Mouse (Mus musculus) myocyte (in vitro differentiated cells): ENCODE results near the gene Ptprg. TPM values are rescaled to one million over a fixed set of nuclear protein-coding genes. Genes with fewer than 3 reads are reported as not detected.

Experiments used
- H3K27me3 ChIP-seq: one replicate; pipeline ENCODE4 v1.6.1; 2011; ENCODE audit not compliant: control insufficient read depth, insufficient read depth, insufficient read length
- H3K36me3 ChIP-seq: one replicate; pipeline ENCODE4 v1.6.1; 2011; ENCODE audit not compliant: control insufficient read depth, insufficient read depth
- H3K4me2 ChIP-seq: one replicate; pipeline ENCODE4 v1.6.1; 2011; ENCODE audit warnings: low read depth, control low read depth
- H3K4me3 ChIP-seq: one replicate; pipeline ENCODE4 v1.5.1; 2011; ENCODE audit warnings: mild to moderate bottlenecking, control low read depth, moderate library complexity
- H3K79me2 ChIP-seq: one replicate; pipeline ENCODE4 v1.6.1; 2011; ENCODE audit not compliant: control insufficient read depth, insufficient read depth
- H3ac ChIP-seq: one replicate; pipeline ENCODE4 v1.6.1; 2011; ENCODE audit not compliant: control insufficient read depth, insufficient read length
- CEBPB ChIP-seq: IDR thresholded peaks from 2 replicates; pipeline ENCODE4 v1.6.1; 2011; ENCODE audit warnings: mild to moderate bottlenecking, moderate library complexity; ENCODE audit not compliant: poor library complexity, insufficient read depth, severe bottlenecking
- E2F4 ChIP-seq: IDR thresholded peaks from one replicate; pipeline ENCODE4 v1.6.1; 2011; ENCODE audit warnings: mild to moderate bottlenecking, control low read depth, moderate library complexity; ENCODE audit not compliant: insufficient read depth
- MAX ChIP-seq: IDR thresholded peaks from one replicate; pipeline ENCODE4 v1.6.1; 2011; ENCODE audit warnings: low read depth, mild to moderate bottlenecking, control low read depth
- MYOD1 ChIP-seq, 3 experiments: IDR thresholded peaks; one replicate each; pipeline ENCODE4 v1.6.1; 2011; ENCODE audit warnings: control low read depth in 2 of 3, low read depth in 2 of 3, mild to moderate bottlenecking in 2 of 3, moderate library complexity in 1 of 3; ENCODE audit not compliant: insufficient read length in 2 of 3, control insufficient read depth in 1 of 3
- MYOG ChIP-seq, 3 experiments: IDR thresholded peaks; one replicate each; pipeline ENCODE4 v1.6.1; 2011; ENCODE audit warnings: control low read depth in 2 of 3, low read depth in 2 of 3, mild to moderate bottlenecking in 2 of 3; ENCODE audit not compliant: insufficient read length in 2 of 3, control insufficient read depth in 1 of 3, insufficient read depth in 1 of 3
- POLR2A ChIP-seq: IDR thresholded peaks from one replicate; pipeline ENCODE4 v1.6.1; 2011; ENCODE audit warnings: low read depth, mild to moderate bottlenecking, control low read depth, moderate library complexity; ENCODE audit not compliant: insufficient read length
- POLR2AphosphoS2 ChIP-seq: IDR thresholded peaks from one replicate; pipeline ENCODE4 v1.6.1; 2011; ENCODE audit warnings: low read depth, control low read depth; ENCODE audit not compliant: insufficient read length
- REST ChIP-seq: IDR thresholded peaks from one replicate; pipeline ENCODE4 v1.6.1; 2011; ENCODE audit warnings: mild to moderate bottlenecking, control low read depth, moderate library complexity; ENCODE audit not compliant: insufficient read depth, insufficient read length
- SRF ChIP-seq: IDR thresholded peaks from one replicate; pipeline ENCODE4 v1.6.1; 2011; ENCODE audit warnings: low read depth; ENCODE audit not compliant: control insufficient read depth, insufficient read length
- TCF12 ChIP-seq: IDR thresholded peaks from one replicate; pipeline ENCODE4 v1.6.1; 2011; ENCODE audit warnings: mild to moderate bottlenecking, control low read depth; ENCODE audit not compliant: poor library complexity, insufficient read depth, severe bottlenecking
- TCF3 ChIP-seq: IDR thresholded peaks from one replicate; pipeline ENCODE4 v1.6.1; 2011; ENCODE audit warnings: low read depth, control low read depth; ENCODE audit not compliant: insufficient read length
- USF1 ChIP-seq: IDR thresholded peaks from one replicate; pipeline ENCODE4 v1.6.1; 2011; ENCODE audit warnings: low read depth, mild to moderate bottlenecking, control low read depth, moderate library complexity
- polyA plus RNA-seq: library from polyadenylated mRNA; unstranded; fragments of >200 nt; fragmentation: generic; extraction: Trizol; gene quantifications from one replicate; pipeline ENCODE4 v1.2.1, GENCODE M21; 2012; ENCODE audit warnings: missing spikeins

The Ptprg gene
- polyA plus RNA-seq, 1 experiment: 14.4 TPM

GRCm38 (mm10) chr14:12189717-12190600 lies 636.6 kb downstream of the Ptprg start:
- Histone ChIP-seq H3K36me3 (no peaks in the 10 kb centered on the region), H3K79me2 (no peaks in the 10 kb centered on the region), H3ac (no peak overlapping the region), H3K4me3 (no peak overlapping the region), H3K27me3 (no peaks in the 10 kb centered on the region), H3K4me2 (no peak overlapping the region)
- TF ChIP-seq USF1 (no peak), POLR2A (no peak), REST (no peak), MYOD1 (IDR thresholded peaks at IDR 0.05; ENCODE audit: control insufficient read depth in 1 of 3, insufficient read length in 2 of 3, low read depth in 2 of 3) (no peak), CEBPB (no peak)

GRCm38 (mm10) chr14:12191076-12191475 lies 637.7 kb downstream of the Ptprg start:
- no peaks in the 10 kb centered on the region for H3K36me3 ChIP-seq
- H3K4me2 ChIP-seq: no peak overlapping the region
- no peak for TF ChIP-seq POLR2AphosphoS2
- no peak for TF ChIP-seq USF1
- TF ChIP-seq E2F4: no peak
- no peak for TF ChIP-seq MYOG (IDR thresholded peaks at IDR 0.05; ENCODE audit: control insufficient read depth in 1 of 3, insufficient read depth in 1 of 3, insufficient read length in 2 of 3, low read depth in 2 of 3)
- TF ChIP-seq SRF: no peak
- no peak for TF ChIP-seq REST
- TF ChIP-seq POLR2A: no peak
- TF ChIP-seq TCF3: no peak
- TF ChIP-seq TCF12: no peak
- no peak for TF ChIP-seq MYOD1 (IDR thresholded peaks at IDR 0.05; ENCODE audit: control insufficient read depth in 1 of 3, insufficient read length in 2 of 3, low read depth in 2 of 3)
- no peak for TF ChIP-seq MAX
- no peak for TF ChIP-seq CEBPB
- H3ac ChIP-seq: no peak overlapping the region
- no peak overlapping the region for H3K4me3 ChIP-seq
- no peaks in the 10 kb centered on the region for H3K79me2 ChIP-seq
- no peaks in the 10 kb centered on the region for H3K27me3 ChIP-seq

- Histone ChIP-seq H3K36me3 (no peaks in the 10 kb centered on the region), H3ac (no peak overlapping the region), H3K4me3 (no peak overlapping the region), H3K4me2 (no peak overlapping the region), H3K27me3 (no peaks in the 10 kb centered on the region), H3K79me2 (no peaks in the 10 kb centered on the region)
- TF ChIP-seq E2F4 (no peak), CEBPB (no peak), SRF (no peak), MYOD1 (IDR thresholded peaks at IDR 0.05; ENCODE audit: control insufficient read depth in 1 of 3, insufficient read length in 2 of 3, low read depth in 2 of 3) (no peak), MYOG (IDR thresholded peaks at IDR 0.05; ENCODE audit: control insufficient read depth in 1 of 3, insufficient read depth in 1 of 3, insufficient read length in 2 of 3, low read depth in 2 of 3) (no peak), TCF12 (no peak), POLR2A (no peak)
Observed at GRCm38 (mm10) chr14:12198735-12199134, 645.4 kb downstream of the Ptprg start.

GRCm38 (mm10) chr14:12199956-12200950 lies 646.9 kb downstream of the Ptprg start:
- H3K4me3 ChIP-seq: no peak overlapping the region
- no peak for TF ChIP-seq TCF3
- no peak overlapping the region for H3ac ChIP-seq
- no peak overlapping the region for H3K4me2 ChIP-seq
- no peaks in the 10 kb centered on the region for H3K79me2 ChIP-seq
- no peaks in the 10 kb centered on the region for H3K36me3 ChIP-seq
- H3K27me3 ChIP-seq: no peaks in the 10 kb centered on the region

GRCm38 (mm10) chr14:12202214-12202613 lies 648.9 kb downstream of the Ptprg start:
- TF ChIP-seq SRF: no peak
- TF ChIP-seq CEBPB: no peak
- TF ChIP-seq MYOG (IDR thresholded peaks at IDR 0.05; ENCODE audit: control insufficient read depth in 1 of 3, insufficient read depth in 1 of 3, insufficient read length in 2 of 3, low read depth in 2 of 3): no peak
- TF ChIP-seq MAX: no peak
- TF ChIP-seq E2F4: no peak
- no peak for TF ChIP-seq USF1
- TF ChIP-seq TCF12: no peak
- TF ChIP-seq REST: no peak
- H3ac ChIP-seq: no peak overlapping the region
- H3K27me3 ChIP-seq: no peaks in the 10 kb centered on the region
- H3K36me3 ChIP-seq: no peaks in the 10 kb centered on the region
- H3K4me3 ChIP-seq: no peak overlapping the region
- no peaks in the 10 kb centered on the region for H3K79me2 ChIP-seq
- H3K4me2 ChIP-seq: no peak overlapping the region
